Mouse (Mus musculus) C2C12 (cell line): ENCODE measurements around the gene Fbxl13.

Source experiments
- CTCF ChIP-seq: IDR thresholded peaks from one replicate; pipeline ENCODE4 v1.5.1; 2011; ENCODE audit not compliant: control insufficient read depth, insufficient read depth, insufficient read length
- MYOG ChIP-seq: IDR thresholded peaks from one replicate; pipeline ENCODE4 v1.6.1; 2011; ENCODE audit not compliant: control insufficient read depth, insufficient read length; ENCODE audit errors: extremely low read depth

DNA sequence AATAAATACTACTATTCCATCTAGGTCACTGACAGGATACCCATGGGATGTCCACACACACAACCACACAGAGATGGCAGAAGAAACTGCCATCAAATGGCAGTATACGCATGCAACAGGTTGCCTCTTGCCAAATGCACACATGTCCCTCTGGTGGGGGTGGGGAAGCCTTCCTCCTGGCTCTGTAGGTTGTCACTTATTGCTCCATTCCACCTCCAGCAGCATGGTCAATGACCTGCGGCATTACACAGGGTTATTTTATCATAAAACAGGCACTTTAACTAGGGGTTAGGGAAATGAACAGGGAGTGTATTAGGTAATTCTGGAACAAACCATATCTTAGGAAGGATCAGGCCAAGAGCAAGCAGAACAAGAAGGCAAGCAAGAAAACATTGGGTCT is 23.9 kb upstream of the Fbxl13 start:
- no peak for TF ChIP-seq CTCF
- TF ChIP-seq MYOG: no peak
